Mouse (Mus musculus) monocyte, adult 59 days (primary cell): ENCODE measurements around the gene Tspan5. TPM values are rescaled to one million over a fixed set of nuclear protein-coding genes. Genes with fewer than 3 reads are reported as not detected.

ENCODE experiments used
- total RNA-seq, 2 experiments: library from RNA; stranded (reverse); gene quantifications; one replicate each; pipeline ENCODE4 v1.2.4; 2023

Tspan5 gene
- 10 to 100 TPM; 21.4 to 22.8 TPM for total RNA-seq

GRCm38 (mm10) chr3:138741649-138742565, at the start of gene Tspan5:
TSS of gene Tspan5 (plus strand) at chr3:138742195.

Other genes starting within 250 kb of the Tspan5 start
- gene Eif4e, start 216.0 kb upstream of the Tspan5 start, total RNA-seq: 10 to 100 TPM; 57.7 to 61.9 TPM